Mouse (Mus musculus) midbrain, embryonic 15.5 days (tissue): ENCODE measurements at regions not wholly inside any gene's neighbourhood (a gene's known extent, or its start where the extent isn't known, plus 50 kb on each side); places are given as distances from the start of the nearest gene placed in this dataset.

Source experiments
- ATAC-seq: fragments of 200-750 bp; cut with Nextera tagmentation; replicated peaks from 2 replicates; pipeline ENCODE4 v1.8.0; 2017; ENCODE audit warnings: moderate TSS enrichment
- H3K27ac ChIP-seq: fragments of 300-500 bp; sonication (generic); 2 replicates; pipeline ENCODE4 v1.5.1; 2015; ENCODE audit warnings: mild to moderate bottlenecking, inconsistent platforms
- H3K27me3 ChIP-seq: fragments of 300-500 bp; sonication (generic); replicated peaks from 2 replicates; pipeline ENCODE4 v1.6.1; 2015; ENCODE audit warnings: inconsistent platforms
- H3K36me3 ChIP-seq: fragments of 300-500 bp; sonication (generic); replicated peaks from 2 replicates; pipeline ENCODE4 v1.6.1; 2015; ENCODE audit warnings: inconsistent platforms
- H3K4me1 ChIP-seq: fragments of 300-500 bp; sonication (generic); 2 replicates; pipeline ENCODE4 v1.6.1; 2015; ENCODE audit warnings: inconsistent platforms
- H3K4me2 ChIP-seq: fragments of 300-500 bp; sonication (generic); 2 replicates; pipeline ENCODE4 v1.6.1; 2015; ENCODE audit warnings: inconsistent platforms, mild to moderate bottlenecking, moderate library complexity
- H3K4me3 ChIP-seq: fragments of 300-500 bp; sonication (generic); 2 replicates; pipeline ENCODE4 v1.5.1; 2015; ENCODE audit warnings: mild to moderate bottlenecking, inconsistent platforms
- H3K9ac ChIP-seq: fragments of 300-500 bp; sonication (generic); 2 replicates; pipeline ENCODE4 v1.6.1; 2015; ENCODE audit warnings: mild to moderate bottlenecking, inconsistent platforms
- H3K9me3 ChIP-seq: fragments of 300-500 bp; sonication (generic); 2 replicates; pipeline ENCODE4 v1.6.1; 2016; ENCODE audit warnings: inconsistent platforms
- WGBS: fragments of 180-500 bp; shearing (Covaris S2); methylation state at CpG from one replicate; pipeline ENCODE4 v1.1.7; 2015; ENCODE audit warnings: mixed read lengths; 5-methylcytosine and 5-hydroxymethylcytosine counted together

GRCm38 (mm10) chr12:69101965-69102364 lies 57.0 kb downstream of the Rps29 start:
- H3K27ac ChIP-seq, result no peak overlapping the region
- WGBS, result 85% methylated on average over 3 of the region's 3 CpGs
- H3K4me2 ChIP-seq, result no peak overlapping the region
- no peaks in the 10 kb centered on the region for H3K36me3 ChIP-seq
- H3K27me3 ChIP-seq, result no peaks in the 10 kb centered on the region
- H3K9ac ChIP-seq, result no peak overlapping the region
- no peaks in the 10 kb centered on the region for H3K4me1 ChIP-seq
- no peak overlapping the region for H3K4me3 ChIP-seq
- no peak for ATAC-seq
- no peaks in the 10 kb centered on the region for H3K9me3 ChIP-seq

DNA sequence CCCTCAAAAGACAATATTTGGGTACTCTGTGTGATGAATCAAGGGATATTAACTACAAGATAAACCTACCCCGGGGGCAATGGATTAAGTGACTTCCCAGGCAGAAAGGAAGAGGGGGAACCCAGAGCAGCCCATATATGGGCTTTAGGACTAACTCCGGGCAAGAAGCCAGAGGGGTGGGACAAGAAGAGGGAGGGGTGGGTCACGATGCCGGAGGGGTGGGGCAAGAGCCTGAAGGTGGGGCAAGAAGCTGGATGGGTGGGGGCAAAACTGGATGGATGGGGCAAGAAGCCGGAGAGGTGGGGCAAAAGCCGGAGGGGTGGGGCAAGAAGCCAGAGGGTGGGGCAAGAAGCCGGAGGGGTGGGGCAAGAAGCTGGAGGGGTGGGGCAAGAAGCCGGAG lies 64.1 kb downstream of the Rps29 start:
- H3K4me1 ChIP-seq, result no peaks in the 10 kb centered on the region
- H3K4me2 ChIP-seq, result no peak overlapping the region
- H3K9me3 ChIP-seq, result no peaks in the 10 kb centered on the region
- no peak overlapping the region for H3K4me3 ChIP-seq
- no peak overlapping the region for H3K27ac ChIP-seq
- WGBS, result 90% methylated on average over 8 of the region's 8 CpGs
- no peak for ATAC-seq
- H3K9ac ChIP-seq, result no peak overlapping the region
- no peaks in the 10 kb centered on the region for H3K36me3 ChIP-seq
- H3K27me3 ChIP-seq, result no peaks in the 10 kb centered on the region

DNA sequence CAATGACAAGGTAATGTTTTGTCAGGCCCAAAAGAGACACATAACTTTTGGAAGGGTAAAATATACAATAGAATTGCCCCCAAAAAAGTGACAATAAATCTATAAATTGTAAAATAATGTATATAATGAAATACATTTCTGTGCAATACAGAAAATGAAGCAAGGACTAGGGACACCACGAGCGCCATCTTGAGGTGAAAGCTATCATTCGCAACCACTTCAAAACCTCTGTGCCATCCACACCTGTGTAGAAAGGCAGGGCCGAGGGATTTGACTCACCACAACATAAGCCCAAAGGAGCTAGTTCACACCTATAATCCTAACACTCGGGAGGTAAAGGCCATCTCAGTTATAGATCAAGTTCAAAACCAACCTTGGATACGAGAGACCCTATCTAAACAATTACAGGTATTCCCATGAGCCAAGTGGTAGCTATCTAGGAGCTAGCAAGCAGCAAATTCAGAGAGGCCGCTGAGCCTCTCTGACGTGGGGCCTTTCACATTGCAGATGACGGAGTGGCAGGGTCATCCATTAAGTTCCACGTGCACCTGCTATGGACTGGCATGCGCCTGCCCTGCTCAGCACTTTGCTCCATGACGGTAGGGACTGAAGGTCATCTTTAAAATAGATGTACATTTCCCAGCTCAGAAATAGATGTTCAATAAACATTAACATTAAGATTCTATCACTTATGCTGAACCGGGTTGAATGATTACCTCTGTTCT lies 65.8 kb downstream of the Rps29 start:
- H3K27me3 ChIP-seq, result no peaks in the 10 kb centered on the region
- no peak overlapping the region for H3K4me3 ChIP-seq
- H3K27ac ChIP-seq, result no peak overlapping the region
- no peaks in the 10 kb centered on the region for H3K9me3 ChIP-seq
- H3K4me2 ChIP-seq, result no peak overlapping the region
- WGBS, result 71% methylated on average over 13 of the region's 13 CpGs
- no peak overlapping the region for H3K9ac ChIP-seq
- no peak for ATAC-seq
- no peaks in the 10 kb centered on the region for H3K4me1 ChIP-seq
- no peaks in the 10 kb centered on the region for H3K36me3 ChIP-seq

DNA sequence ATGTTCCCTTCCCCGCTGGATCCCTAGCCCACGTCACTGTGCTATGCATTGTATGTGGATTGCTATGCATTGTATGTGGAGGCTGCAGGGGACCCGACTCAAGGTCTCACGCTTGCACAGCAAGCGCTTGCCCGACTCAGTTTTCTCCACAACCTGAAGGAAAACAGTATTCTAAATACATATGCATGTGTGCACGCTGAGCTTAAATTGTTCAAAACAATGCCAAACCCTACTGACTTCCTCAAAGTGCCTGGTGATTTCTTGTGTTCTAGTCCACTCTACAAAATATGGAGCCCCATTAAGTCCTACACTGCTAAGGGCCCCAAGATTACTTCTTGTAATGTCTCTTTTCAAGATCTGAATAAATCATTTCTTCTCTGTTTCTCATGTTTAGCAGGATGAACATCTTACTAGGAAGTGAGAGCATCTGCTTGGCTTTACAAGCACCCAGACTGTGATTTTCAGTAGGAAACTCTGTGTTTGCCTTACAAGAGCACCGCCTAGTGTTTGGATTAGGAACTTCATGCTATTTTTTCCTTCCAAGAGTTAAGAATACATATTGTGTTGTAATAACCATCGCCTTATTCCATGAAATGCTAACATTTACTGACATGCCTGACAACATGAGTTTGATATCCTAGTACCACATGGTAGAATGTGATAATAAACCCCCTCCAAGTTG lies 70.9 kb downstream of the Rps29 start:
- ATAC-seq, result peak; percentile 41
- Histone ChIP-seq H3K9ac (no peak overlapping the region), H3K27ac (0 out of 2 replicates have a peak overlapping the region, but pooled peaks have one; percentile 12), H3K4me1 (peaks cover 9% of the 10 kb centered on the region), H3K36me3 (no peaks in the 10 kb centered on the region), H3K4me2 (peak overlapping the region; percentile 26), H3K9me3 (no peaks in the 10 kb centered on the region), H3K27me3 (no peaks in the 10 kb centered on the region), H3K4me3 (no peak overlapping the region)
- WGBS, result 65% methylated on average over 9 of the region's 9 CpGs

- peak overlapping the region; percentile 29; the same call in 1 of the 2 replicates for H3K27ac ChIP-seq
- no peaks in the 10 kb centered on the region for H3K36me3 ChIP-seq
- no peaks in the 10 kb centered on the region for H3K27me3 ChIP-seq
- no peak overlapping the region for H3K9ac ChIP-seq
- H3K4me2 ChIP-seq, result peak overlapping the region; percentile 38
- peaks cover 14% of the 10 kb centered on the region for H3K4me1 ChIP-seq
- no peaks in the 10 kb centered on the region for H3K9me3 ChIP-seq
- 28% methylated on average over 19 of the region's 19 CpGs for WGBS
- peak overlapping the region; percentile 16; the same call in 1 of the 2 replicates for H3K4me3 ChIP-seq
- ATAC-seq, result peak; percentile 40; the same call in 1 of the 2 replicates
These were observed 73.3 kb downstream of the Rps29 start for GRCm38 (mm10) chr12:69085522-69086179.

GRCm38 (mm10) chr12:69084656-69085055 lies 74.3 kb downstream of the Rps29 start:
- no peaks in the 10 kb centered on the region for H3K9me3 ChIP-seq
- 69% methylated on average over 5 of the region's 5 CpGs for WGBS
- H3K4me3 ChIP-seq, result no peak overlapping the region
- no peaks in the 10 kb centered on the region for H3K36me3 ChIP-seq
- H3K27ac ChIP-seq, result no peak overlapping the region
- H3K9ac ChIP-seq, result no peak overlapping the region
- ATAC-seq, result no peak
- peaks cover 14% of the 10 kb centered on the region for H3K4me1 ChIP-seq
- no peak overlapping the region for H3K4me2 ChIP-seq
- no peaks in the 10 kb centered on the region for H3K27me3 ChIP-seq

GRCm38 (mm10) chr12:69082051-69082450 lies 76.9 kb downstream of the Rps29 start:
- no peak for ATAC-seq
- Histone ChIP-seq H3K4me3 (no peak overlapping the region), H3K4me1 (peaks cover 14% of the 10 kb centered on the region), H3K4me2 (no peak overlapping the region), H3K9ac (no peak overlapping the region), H3K36me3 (no peaks in the 10 kb centered on the region), H3K27me3 (no peaks in the 10 kb centered on the region), H3K9me3 (no peaks in the 10 kb centered on the region), H3K27ac (no peak overlapping the region)
- WGBS, result 24% methylated on average over 6 of the region's 6 CpGs

GRCm38 (mm10) chr12:69039553-69039952 lies 119.4 kb downstream of the Rps29 start:
- H3K36me3 ChIP-seq, result no peaks in the 10 kb centered on the region
- no peaks in the 10 kb centered on the region for H3K4me1 ChIP-seq
- no peak overlapping the region for H3K27ac ChIP-seq
- H3K9me3 ChIP-seq, result no peaks in the 10 kb centered on the region
- no peak for ATAC-seq
- H3K4me2 ChIP-seq, result no peak overlapping the region
- WGBS, result 89% methylated on average over 4 of the region's 4 CpGs
- H3K4me3 ChIP-seq, result no peak overlapping the region
- no peaks in the 10 kb centered on the region for H3K27me3 ChIP-seq
- H3K9ac ChIP-seq, result no peak overlapping the region

DNA sequence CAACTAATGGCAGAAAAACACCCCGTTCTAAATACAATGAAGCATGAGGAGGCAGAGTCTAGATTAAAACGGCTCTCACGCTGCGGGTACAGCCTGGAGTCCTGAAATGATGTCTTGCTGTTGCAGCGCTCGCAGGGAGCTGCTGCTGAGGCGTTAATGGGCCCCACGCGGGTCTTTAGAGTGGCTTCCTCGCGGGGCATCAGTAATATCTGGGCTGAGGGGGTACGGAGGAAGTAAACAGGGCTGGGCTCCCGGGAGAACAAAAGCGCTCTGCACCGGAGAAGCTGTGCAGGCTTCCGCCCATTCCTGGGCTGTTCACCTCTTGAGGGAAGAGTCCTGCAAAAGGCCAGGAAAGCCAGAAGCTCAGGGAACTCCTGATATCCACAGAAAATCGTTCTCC lies 135.4 kb downstream of the Rps29 start:
- Histone ChIP-seq H3K36me3 (no peaks in the 10 kb centered on the region), H3K9ac (no peak overlapping the region), H3K27ac (no peak overlapping the region), H3K4me1 (no peaks in the 10 kb centered on the region), H3K9me3 (no peaks in the 10 kb centered on the region), H3K4me2 (no peak overlapping the region), H3K4me3 (no peak overlapping the region), H3K27me3 (no peaks in the 10 kb centered on the region)
- WGBS, result 60% methylated on average over 17 of the region's 17 CpGs
- no peak for ATAC-seq

GRCm38 (mm10) chr12:69016705-69017306 lies 142.2 kb downstream of the Rps29 start:
- ATAC-seq, result peak; percentile 71
- Histone ChIP-seq H3K4me3 (no peak overlapping the region), H3K4me2 (no peak overlapping the region), H3K4me1 (no peaks in the 10 kb centered on the region), H3K36me3 (no peaks in the 10 kb centered on the region), H3K9ac (no peak overlapping the region), H3K9me3 (no peaks in the 10 kb centered on the region), H3K27me3 (no peaks in the 10 kb centered on the region), H3K27ac (peak overlapping the region; percentile 31; the same call in 1 of the 2 replicates)
- 51% methylated on average over 7 of the region's 7 CpGs for WGBS

- no peak overlapping the region for H3K27ac ChIP-seq
- H3K4me3 ChIP-seq, result no peak overlapping the region
- H3K9ac ChIP-seq, result no peak overlapping the region
- no peaks in the 10 kb centered on the region for H3K36me3 ChIP-seq
- no peaks in the 10 kb centered on the region for H3K27me3 ChIP-seq
- no peak for ATAC-seq
- H3K4me1 ChIP-seq, result no peaks in the 10 kb centered on the region
- no peak overlapping the region for H3K4me2 ChIP-seq
- no peaks in the 10 kb centered on the region for H3K9me3 ChIP-seq
These were observed 153.8 kb downstream of the Rps29 start for GRCm38 (mm10) chr12:69005141-69005540.

DNA sequence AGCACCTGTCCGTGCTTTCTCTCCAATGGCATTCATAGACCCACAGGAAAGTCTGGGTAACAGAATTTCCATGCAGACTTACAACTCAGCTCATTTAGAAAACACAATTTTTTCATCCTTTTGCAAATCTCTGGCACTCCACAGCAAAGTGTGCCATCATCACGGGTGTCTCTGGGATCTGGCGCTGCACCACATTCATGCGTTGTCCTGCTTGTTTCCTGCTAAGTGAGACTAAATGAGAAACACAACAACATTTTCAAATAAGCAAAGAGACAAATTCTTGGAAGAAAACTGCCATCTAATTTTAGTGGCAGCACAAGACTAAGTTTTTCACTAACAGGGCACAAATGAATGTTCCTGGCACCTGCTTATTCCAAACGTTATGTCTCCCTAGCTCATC lies 156.9 kb downstream of the Rps29 start:
- H3K9me3 ChIP-seq, result no peaks in the 10 kb centered on the region
- 80% methylated on average over 5 of the region's 5 CpGs for WGBS

More for the DNA sequence above, 156.9 kb downstream of the Rps29 start:
- no peak overlapping the region for H3K9ac ChIP-seq
- peaks cover 7% of the 10 kb centered on the region for H3K4me1 ChIP-seq
- no peak overlapping the region for H3K4me2 ChIP-seq
- no peaks in the 10 kb centered on the region for H3K36me3 ChIP-seq
- H3K4me3 ChIP-seq, result no peak overlapping the region
- H3K27me3 ChIP-seq, result no peaks in the 10 kb centered on the region
- H3K27ac ChIP-seq, result no peak overlapping the region
- ATAC-seq, result no peak
